Mouse (Mus musculus): ENCODE data around the gene Olfr282.
A peak's percentile ranks its signal among the peaks of the same experiment; 100 is the strongest.
"Not testable (repeated sequence)": the region's sequence is repeated elsewhere in the genome, so short reads cannot be mapped to it uniquely, and the experiment has no call there.

Gene Olfr282

GRCm38 (mm10) chr15:98430925-98431324 is at the start of gene Olfr282:
Olfr282 (plus strand) TSS chr15:98431225.
- DNase-seq: not testable (repeated sequence)

- peak; percentile 46 for DNase-seq
These were observed 43.4 kb upstream of the Olfr282 start for GRCm38 (mm10) chr15:98387621-98388020.

- peak; percentile 81 for DNase-seq
These were observed 41.2 kb upstream of the Olfr282 start for GRCm38 (mm10) chr15:98389796-98390195.

GRCm38 (mm10) chr15:98391081-98391902 is 39.7 kb upstream of the Olfr282 start:
- no peak for DNase-seq

- DNase-seq: no peak
These were observed 39.2 kb upstream of the Olfr282 start for GRCm38 (mm10) chr15:98391903-98392187.

GRCm38 (mm10) chr15:98397136-98397535 is 33.9 kb upstream of the Olfr282 start:
- DNase-seq: no peak

GRCm38 (mm10) chr15:98402356-98402755 is 28.7 kb upstream of the Olfr282 start:
- no peak for DNase-seq

- no peak for DNase-seq
These were observed 22.5 kb upstream of the Olfr282 start for GRCm38 (mm10) chr15:98408406-98409060.

GRCm38 (mm10) chr15:98409635-98410034 is 21.4 kb upstream of the Olfr282 start:
- DNase-seq: no peak

- DNase-seq: no peak
These were observed 20.8 kb upstream of the Olfr282 start for GRCm38 (mm10) chr15:98410249-98410648.

- DNase-seq: no peak
These were observed 15.0 kb upstream of the Olfr282 start for GRCm38 (mm10) chr15:98415996-98416395.

GRCm38 (mm10) chr15:98416802-98417201 is 14.2 kb upstream of the Olfr282 start:
- DNase-seq: not testable (repeated sequence)

GRCm38 (mm10) chr15:98417285-98417684 is 13.7 kb upstream of the Olfr282 start:
- DNase-seq: peak; percentile 49

- no peak for DNase-seq
These were observed 12.9 kb upstream of the Olfr282 start for GRCm38 (mm10) chr15:98418096-98418495.

- no peak for DNase-seq
These were observed 10.1 kb upstream of the Olfr282 start for GRCm38 (mm10) chr15:98420897-98421296.

- DNase-seq: no peak
These were observed 6.7 kb upstream of the Olfr282 start for GRCm38 (mm10) chr15:98424326-98424725.

- no peak for DNase-seq
These were observed 6.3 kb upstream of the Olfr282 start for GRCm38 (mm10) chr15:98424753-98425152.

GRCm38 (mm10) chr15:98425188-98425587 is 5.8 kb upstream of the Olfr282 start:
- DNase-seq: no peak

GRCm38 (mm10) chr15:98444561-98444960 is 13.5 kb downstream of the Olfr282 start:
- DNase-seq: no peak

- DNase-seq: peak; percentile 79
These were observed 17.5 kb downstream of the Olfr282 start for GRCm38 (mm10) chr15:98448521-98448920.

- DNase-seq: no peak
These were observed 21.3 kb downstream of the Olfr282 start, which contains the start of gene Olfr281 for GRCm38 (mm10) chr15:98452288-98452687. Olfr281 (plus strand) TSS chr15:98452588.

- no peak for DNase-seq
These were observed 38.6 kb downstream of the Olfr282 start, which contains the start of gene OR5BS1P for GRCm38 (mm10) chr15:98469596-98469995. OR5BS1P (plus strand) TSS chr15:98469896.

- no peak for DNase-seq
These were observed 40.5 kb downstream of the Olfr282 start for GRCm38 (mm10) chr15:98471539-98471938.

- peak; percentile 6 for DNase-seq
These were observed 43.9 kb downstream of the Olfr282 start for GRCm38 (mm10) chr15:98474958-98475357.
